Mouse (Mus musculus) erythroblast, embryonic 14.5 days (primary cell): ENCODE measurements around the gene Rtp4.

ENCODE experiments used
- GATA1 ChIP-seq: IDR thresholded peaks from 2 replicates; pipeline ENCODE4 v1.6.1; 2012; ENCODE audit warnings: low read length, inconsistent platforms, mixed read lengths
- TAL1 ChIP-seq: IDR thresholded peaks from 3 replicates; pipeline ENCODE4 v1.6.1; 2012; ENCODE audit warnings: low read length, inconsistent platforms, mixed read lengths

DNA sequence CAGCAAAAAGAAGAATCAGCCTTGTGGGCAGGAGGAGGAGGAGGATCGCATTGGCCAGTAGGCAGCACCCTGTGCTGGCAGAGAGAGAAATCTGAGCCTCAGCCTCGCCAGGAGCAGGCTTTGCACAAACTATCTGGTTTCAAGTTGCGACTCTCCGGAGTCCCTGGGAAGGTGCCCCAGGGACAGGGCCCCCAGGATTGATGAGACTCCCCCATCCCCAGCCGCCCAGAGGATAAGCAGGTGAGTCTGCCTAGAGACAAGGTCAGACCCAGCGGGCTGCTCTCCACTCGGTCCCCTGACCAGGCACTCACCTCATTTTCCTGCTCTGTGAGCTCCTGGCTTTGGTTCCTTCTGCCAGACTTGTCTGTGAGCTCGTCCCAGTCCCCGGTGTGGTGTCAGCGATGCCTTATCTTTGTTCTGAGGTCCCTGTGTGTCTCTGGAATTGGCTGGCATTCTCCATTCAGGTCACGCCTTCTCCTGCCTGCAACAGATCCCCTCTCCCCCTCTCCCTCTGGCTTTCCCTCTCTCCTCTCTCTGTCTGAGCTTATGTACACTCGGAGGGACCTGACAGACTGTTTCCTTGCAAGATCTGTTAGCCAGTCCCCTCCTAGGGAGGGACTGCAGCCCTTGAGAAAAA lies at the start of gene Rtp4, which contains the start of gene Masp1:
- no peak for TF ChIP-seq GATA1
- TF ChIP-seq TAL1 = no peak
